Mouse (Mus musculus) intestine, postnatal 0 days (tissue): ENCODE data around the gene Smarcd2. TPM values are rescaled to one million over a fixed set of nuclear protein-coding genes. Genes with fewer than 3 reads are reported as not detected.

Source experiments
- ATAC-seq: fragments of 200-750 bp; cut with Nextera tagmentation; 2 replicates; pipeline ENCODE4 v1.8.0; 2017; ENCODE audit warnings: mild to moderate bottlenecking, moderate TSS enrichment, moderate library complexity
- H3K27ac ChIP-seq: fragments of 300-500 bp; sonication (generic); 2 replicates; pipeline ENCODE4 v1.5.1; 2014; ENCODE audit warnings: mild to moderate bottlenecking, low read depth, low read length, moderate library complexity
- H3K27me3 ChIP-seq: fragments of 300-500 bp; sonication (generic); replicated peaks from 2 replicates; pipeline ENCODE4 v1.6.1; 2014; ENCODE audit warnings: low read length, mixed read lengths; ENCODE audit not compliant: control insufficient read depth, insufficient read depth
- H3K36me3 ChIP-seq: fragments of 300-500 bp; sonication (generic); 2 replicates; pipeline ENCODE4 v1.6.1; 2014; ENCODE audit warnings: mild to moderate bottlenecking, moderate library complexity; ENCODE audit not compliant: control insufficient read depth, insufficient read depth
- H3K4me1 ChIP-seq: fragments of 300-500 bp; sonication (generic); replicated peaks from 2 replicates; pipeline ENCODE4 v1.6.1; 2014; ENCODE audit warnings: antibody characterized with exemption, low read length, mixed read lengths; ENCODE audit not compliant: control insufficient read depth, insufficient read depth
- H3K4me2 ChIP-seq: fragments of 300-500 bp; sonication (generic); replicated peaks from 2 replicates; pipeline ENCODE4 v1.6.1; 2014; ENCODE audit warnings: low read depth, mild to moderate bottlenecking, moderate library complexity
- H3K4me3 ChIP-seq: fragments of 300-500 bp; sonication (generic); 2 replicates; pipeline ENCODE4 v1.5.1; 2014; ENCODE audit warnings: low read depth, low read length
- H3K9ac ChIP-seq: fragments of 300-500 bp; sonication (generic); 2 replicates; pipeline ENCODE4 v1.6.1; 2014; ENCODE audit warnings: mild to moderate bottlenecking, low read depth, low read length
- H3K9me3 ChIP-seq: fragments of 300-500 bp; sonication (generic); 2 replicates; pipeline ENCODE4 v1.6.1; 2016; ENCODE audit warnings: mixed run types; ENCODE audit not compliant: control insufficient read depth
- CTCF ChIP-seq: sonication (generic); IDR thresholded peaks from 2 replicates; pipeline ENCODE4 v1.5.1; 2016; ENCODE audit warnings: low read depth, mild to moderate bottlenecking, control low read depth, antibody characterized with exemption, moderate library complexity
- WGBS: fragments of 180-500 bp; shearing (Covaris S2); extraction: QIAGEN DNeasy Blood & Tissue Kit; methylation state at CpG from one replicate; pipeline ENCODE4 v1.1.7; 2014; 5-methylcytosine and 5-hydroxymethylcytosine counted together
- polyA plus RNA-seq: library from polyadenylated mRNA; unstranded; fragments of >200 nt; fragmentation: Nextera tagmentation; extraction: Ambion mirVana; gene quantifications from 2 replicates; pipeline ENCODE4 v1.2.1, GENCODE M21; 2015

The Smarcd2 gene
- polyA plus RNA-seq, 1 experiment from 2014 or later: 25.3 TPM

- Histone ChIP-seq H3K4me3 (peak overlapping the region; percentile 83), H3K27me3 (no peaks in the 10 kb centered on the region), H3K4me1 (peaks cover 8% of the 10 kb centered on the region; the same call in 1 of the 2 replicates), H3K27ac (no peak overlapping the region), H3K9me3 (no peaks in the 10 kb centered on the region), H3K36me3 (peaks cover 25% of the 10 kb centered on the region; the same call in 1 of the 2 replicates), H3K9ac (peak overlapping the region; percentile 75; the same call in 1 of the 2 replicates), H3K4me2 (peak overlapping the region; percentile 84)
- no peak for ATAC-seq
- no peak for TF ChIP-seq CTCF
- 46% methylated on average over 5 of the region's 5 CpGs for WGBS
These were observed 16.0 kb downstream of the Smarcd2 start for GRCm38 (mm10) chr11:106256775-106257174.

- under 1% methylated on average over 42 of the region's 42 CpGs for WGBS
- peak within 1 kb of the TSS; percentile 75 for H3K9ac ChIP-seq
- peak; percentile 57 for TF ChIP-seq CTCF
- H3K4me1 ChIP-seq: peaks cover 8% of the 10 kb centered on the region; the same call in 1 of the 2 replicates
- H3K4me2 ChIP-seq: peak within 1 kb of the TSS; percentile 84
- no peaks in the 10 kb centered on the region for H3K27me3 ChIP-seq
- ATAC-seq: peak; percentile 97
- H3K27ac ChIP-seq: peak within 1 kb of the TSS; percentile 65
- no peaks in the 10 kb centered on the region for H3K9me3 ChIP-seq
- H3K4me3 ChIP-seq: peak within 1 kb of the TSS; percentile 83
- H3K36me3 ChIP-seq: peaks cover 30% of the 10 kb centered on the region
These were observed 16.9 kb downstream of the Smarcd2 start, which contains the start of the genes Ftsj3 and Psmc5 for GRCm38 (mm10) chr11:106255685-106256451. TSS of gene Ftsj3 (minus strand) at chr11:106256079. TSS of gene Psmc5 (plus strand) at chr11:106256154.

GRCm38 (mm10) chr11:106255174-106255573, 17.6 kb downstream of the Smarcd2 start:
- TF ChIP-seq CTCF: no peak
- no peaks in the 10 kb centered on the region for H3K27me3 ChIP-seq
- no peaks in the 10 kb centered on the region for H3K9me3 ChIP-seq
- peak overlapping the region; percentile 83 for H3K4me3 ChIP-seq
- WGBS: 2% methylated on average over 22 of the region's 22 CpGs
- ATAC-seq: peak; percentile 25; the same call in 1 of the 2 replicates
- peak overlapping the region; percentile 84 for H3K4me2 ChIP-seq
- H3K36me3 ChIP-seq: peaks cover 37% of the 10 kb centered on the region
- H3K9ac ChIP-seq: peak overlapping the region; percentile 75
- peak overlapping the region; percentile 65; the same call in 1 of the 2 replicates for H3K27ac ChIP-seq
- peaks cover 8% of the 10 kb centered on the region; the same call in 1 of the 2 replicates for H3K4me1 ChIP-seq

GRCm38 (mm10) chr11:106254767-106255166, 18.0 kb downstream of the Smarcd2 start:
- H3K27ac ChIP-seq: no peak overlapping the region
- no peak for TF ChIP-seq CTCF
- 8% methylated on average over 2 of the region's 2 CpGs for WGBS
- H3K4me1 ChIP-seq: peaks cover 8% of the 10 kb centered on the region; the same call in 1 of the 2 replicates
- no peaks in the 10 kb centered on the region for H3K27me3 ChIP-seq
- no peaks in the 10 kb centered on the region for H3K9me3 ChIP-seq
- no peak for ATAC-seq
- H3K9ac ChIP-seq: peak overlapping the region; percentile 75
- peak overlapping the region; percentile 84 for H3K4me2 ChIP-seq
- peaks cover 41% of the 10 kb centered on the region for H3K36me3 ChIP-seq
- peak overlapping the region; percentile 83 for H3K4me3 ChIP-seq

- Histone ChIP-seq H3K9me3 (0 out of 2 replicates have a peak, but pooled peaks cover 4% of the 10 kb centered on the region), H3K27ac (no peak overlapping the region), H3K4me3 (no peak overlapping the region), H3K4me2 (no peak overlapping the region), H3K9ac (no peak overlapping the region), H3K4me1 (no peaks in the 10 kb centered on the region), H3K36me3 (peaks cover 84% of the 10 kb centered on the region), H3K27me3 (no peaks in the 10 kb centered on the region)
- TF ChIP-seq CTCF: no peak
- WGBS: 78% methylated on average over 7 of the region's 7 CpGs
- ATAC-seq: no peak
These were observed 23.4 kb downstream of the Smarcd2 start for GRCm38 (mm10) chr11:106249326-106249725.

- Histone ChIP-seq H3K36me3 (peaks cover 96% of the 10 kb centered on the region), H3K4me1 (no peaks in the 10 kb centered on the region), H3K4me2 (no peak overlapping the region), H3K27me3 (no peaks in the 10 kb centered on the region), H3K27ac (no peak overlapping the region; the same call in 1 of the 2 replicates), H3K4me3 (no peak overlapping the region), H3K9me3 (0 out of 2 replicates have a peak, but pooled peaks cover 4% of the 10 kb centered on the region), H3K9ac (no peak overlapping the region)
- no peak for ATAC-seq
- TF ChIP-seq CTCF: peak; percentile 56
- WGBS: 96% methylated on average over 1 of the region's 1 CpGs
These were observed 25.9 kb downstream of the Smarcd2 start for GRCm38 (mm10) chr11:106246834-106247233.
